Mouse (Mus musculus): ENCODE results near the gene Rdh16f1.
A peak's percentile ranks its signal among the peaks of the same experiment; 100 is the strongest.
"Not testable (repeated sequence)": the region's sequence is repeated elsewhere in the genome, so short reads cannot be mapped to it uniquely, and the experiment has no call there.

The Rdh16f1 gene

GRCm38 (mm10) chr10:127748847-127749612, 10.6 kb upstream of the Rdh16f1 start:
- DNase-seq (ENCODE audit: low read depth, low spot score), result peak; percentile 72

GRCm38 (mm10) chr10:127750136-127750777, 9.3 kb upstream of the Rdh16f1 start:
- peak; percentile 68 for DNase-seq (ENCODE audit: low read depth, low spot score)

GRCm38 (mm10) chr10:127751548-127751947, 8.0 kb upstream of the Rdh16f1 start, which contains the start of gene Gpr182:
Gene Gpr182 (minus strand): TSS chr10:127751732.
- peak; percentile 35 for DNase-seq (ENCODE audit: low read depth, low spot score)

GRCm38 (mm10) chr10:127754566-127755166, 4.9 kb upstream of the Rdh16f1 start:
- no peak for DNase-seq (ENCODE audit: low read depth, low spot score)

- no peak for DNase-seq (ENCODE audit: low read depth, low spot score)
Measured at GRCm38 (mm10) chr10:127755246-127755645, 4.3 kb upstream of the Rdh16f1 start.

- peak; percentile 12 for DNase-seq (ENCODE audit: low read depth, low spot score)
Measured at GRCm38 (mm10) chr10:127755770-127756468, 3.7 kb upstream of the Rdh16f1 start.

GRCm38 (mm10) chr10:127762926-127763325, 3.3 kb downstream of the Rdh16f1 start:
- not testable (repeated sequence) for DNase-seq (ENCODE audit: low read depth, low spot score)

- DNase-seq (ENCODE audit: low read depth, low spot score), result peak; percentile 12
Measured at GRCm38 (mm10) chr10:127763914-127764680, 4.5 kb downstream of the Rdh16f1 start.

- DNase-seq (ENCODE audit: low read depth, low spot score), result no peak
Measured at GRCm38 (mm10) chr10:127766564-127766963, 7.0 kb downstream of the Rdh16f1 start.

- DNase-seq (ENCODE audit: low read depth, low spot score), result no peak
Measured at GRCm38 (mm10) chr10:127776011-127776410, 16.4 kb downstream of the Rdh16f1 start, which contains the start of gene Rdh9. Gene Rdh9 (plus strand): TSS chr10:127776386.

GRCm38 (mm10) chr10:127782321-127782720, 22.7 kb downstream of the Rdh16f1 start:
- DNase-seq (ENCODE audit: low read depth, low spot score), result not testable (repeated sequence)

GRCm38 (mm10) chr10:127785411-127785810, 25.8 kb downstream of the Rdh16f1 start:
- peak; percentile 58 for DNase-seq (ENCODE audit: low read depth, low spot score)

- DNase-seq (ENCODE audit: low read depth, low spot score), result no peak
Measured at GRCm38 (mm10) chr10:127799295-127799694, 39.7 kb downstream of the Rdh16f1 start.

- DNase-seq (ENCODE audit: low read depth, low spot score), result no peak
Measured at GRCm38 (mm10) chr10:127800891-127801290, 41.3 kb downstream of the Rdh16f1 start, which contains the start of gene Rdh16. Gene Rdh16 (plus strand): TSS chr10:127801152.

- DNase-seq (ENCODE audit: low read depth, low spot score), result no peak
Measured at GRCm38 (mm10) chr10:127801612-127802011, 42.0 kb downstream of the Rdh16f1 start.

- no peak for DNase-seq (ENCODE audit: low read depth, low spot score)
Measured at GRCm38 (mm10) chr10:127802236-127802635, 42.6 kb downstream of the Rdh16f1 start.

GRCm38 (mm10) chr10:127804416-127804815, 44.8 kb downstream of the Rdh16f1 start:
- DNase-seq (ENCODE audit: low read depth, low spot score), result no peak

- DNase-seq (ENCODE audit: low read depth, low spot score), result no peak
Measured at GRCm38 (mm10) chr10:127815888-127816287, 56.3 kb downstream of the Rdh16f1 start.

GRCm38 (mm10) chr10:127817268-127817910, 57.8 kb downstream of the Rdh16f1 start:
- peak; percentile 24 for DNase-seq (ENCODE audit: low read depth, low spot score)

- not testable (repeated sequence) for DNase-seq (ENCODE audit: low read depth, low spot score)
Measured at GRCm38 (mm10) chr10:127821806-127822205, 62.2 kb downstream of the Rdh16f1 start.

Data from ZHBTc4 (cell line).